Mouse (Mus musculus) hematopoietic stem cell, adult 5-6 weeks (primary cell): ENCODE results near the gene Sorcs1. TPM values are rescaled to one million over a fixed set of nuclear protein-coding genes. Genes with fewer than 3 reads are reported as not detected.

Experiments
- ATAC-seq, 2 experiments: fragments of 125-278 bp in 1 of 2; replicated peaks in 1 of 2; 2 replicates each; pipeline ENCODE4 v1.8.0; 2016 to 2017; ENCODE audit warnings: inconsistent platforms in 2 of 2, mild to moderate bottlenecking in 2 of 2, moderate number of reproducible peaks in 2 of 2, low read depth in 1 of 2, moderate TSS enrichment in 1 of 2; ENCODE audit not compliant: low FRiP score in 2 of 2, poor library complexity in 2 of 2, severe bottlenecking in 2 of 2, insufficient read depth in 1 of 2, low TSS enrichment in 1 of 2
- total RNA-seq: library from RNA; stranded (forward); fragments of 172-1452, 232-1000 nt; gene quantifications from 2 replicates; pipeline ENCODE4 v1.2.3, GENCODE M21; 2017

Sorcs1 gene
- total RNA-seq: not detected in 2 replicates

DNA sequence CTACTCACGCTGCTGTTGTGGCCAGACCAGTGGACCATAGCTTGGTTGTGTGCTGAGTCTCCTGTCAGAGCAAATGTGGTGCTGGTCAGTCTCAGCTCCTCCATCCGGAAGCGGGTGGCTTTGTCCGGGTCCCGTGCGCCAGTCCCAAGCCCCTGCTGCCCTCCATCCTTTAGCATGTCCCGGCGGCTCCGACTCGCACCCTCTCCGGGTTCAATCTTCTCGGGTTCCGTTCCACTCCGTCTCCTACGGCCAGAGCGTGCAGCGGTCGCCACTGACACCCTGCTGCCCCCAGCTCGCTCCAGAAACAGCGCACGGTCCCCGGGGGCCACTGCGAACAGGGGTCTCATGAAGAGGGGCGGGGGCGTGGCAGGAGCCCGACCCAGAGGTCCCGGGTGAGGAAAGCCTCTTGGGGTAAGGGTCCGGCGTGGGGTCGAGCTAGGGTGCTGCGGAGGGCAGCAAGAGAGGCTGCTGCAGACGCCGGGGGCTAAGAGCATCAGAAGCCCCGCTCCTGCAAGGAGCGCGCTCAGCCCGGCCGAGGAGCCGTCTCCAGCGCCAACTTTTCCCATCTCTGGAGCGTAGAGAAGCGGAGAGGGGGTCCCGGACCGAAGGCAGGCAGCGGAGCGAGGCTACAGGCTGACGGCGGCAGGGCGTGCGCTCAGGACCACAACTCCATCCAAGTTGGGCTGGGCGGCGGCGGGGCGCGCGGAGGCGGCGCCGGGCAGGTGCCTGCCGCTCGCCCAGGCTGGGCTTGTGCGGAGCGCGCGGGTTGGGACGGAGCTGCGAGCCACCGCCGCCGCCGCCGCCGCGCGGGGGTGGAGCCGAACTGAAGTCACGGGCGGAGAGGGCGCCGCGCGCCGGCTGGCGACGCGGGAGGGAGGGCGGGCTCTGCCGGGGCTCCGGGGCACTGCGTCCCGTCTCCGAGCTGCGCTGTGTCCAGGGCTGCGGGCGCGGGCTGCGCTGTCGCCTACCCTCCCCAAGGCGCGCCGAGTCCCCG lies at the start of gene Sorcs1:
Gene Sorcs1 (minus strand): TSS at position 744 of the 994 bp plus-strand sequence.
- ATAC-seq: peak; percentile 49 to 54

GRCm38 (mm10) chr19:50683277-50683676 lies 4.8 kb upstream of the Sorcs1 start:
- ATAC-seq: no peak

DNA sequence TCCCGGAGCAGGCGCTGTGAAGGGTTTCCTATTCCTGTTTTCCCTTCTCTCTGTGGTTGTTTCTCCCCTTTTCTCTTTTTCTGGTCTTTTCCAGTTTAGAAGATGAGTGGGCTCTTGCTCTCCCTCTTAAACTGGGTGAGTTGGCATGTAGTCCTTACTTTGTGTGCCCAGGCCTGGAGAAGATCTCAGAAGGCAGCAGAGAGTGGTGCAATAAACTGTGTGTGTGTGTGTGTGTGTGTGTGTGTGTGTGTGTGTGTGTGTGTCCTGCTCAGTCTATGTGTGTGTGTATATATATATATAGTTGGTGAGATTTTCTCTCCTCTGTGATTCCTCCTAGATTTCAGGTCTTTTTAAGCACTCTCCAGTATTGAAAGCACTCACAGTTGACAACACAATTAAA lies 500 bp upstream of the Sorcs1 start:
- no peak for ATAC-seq

DNA sequence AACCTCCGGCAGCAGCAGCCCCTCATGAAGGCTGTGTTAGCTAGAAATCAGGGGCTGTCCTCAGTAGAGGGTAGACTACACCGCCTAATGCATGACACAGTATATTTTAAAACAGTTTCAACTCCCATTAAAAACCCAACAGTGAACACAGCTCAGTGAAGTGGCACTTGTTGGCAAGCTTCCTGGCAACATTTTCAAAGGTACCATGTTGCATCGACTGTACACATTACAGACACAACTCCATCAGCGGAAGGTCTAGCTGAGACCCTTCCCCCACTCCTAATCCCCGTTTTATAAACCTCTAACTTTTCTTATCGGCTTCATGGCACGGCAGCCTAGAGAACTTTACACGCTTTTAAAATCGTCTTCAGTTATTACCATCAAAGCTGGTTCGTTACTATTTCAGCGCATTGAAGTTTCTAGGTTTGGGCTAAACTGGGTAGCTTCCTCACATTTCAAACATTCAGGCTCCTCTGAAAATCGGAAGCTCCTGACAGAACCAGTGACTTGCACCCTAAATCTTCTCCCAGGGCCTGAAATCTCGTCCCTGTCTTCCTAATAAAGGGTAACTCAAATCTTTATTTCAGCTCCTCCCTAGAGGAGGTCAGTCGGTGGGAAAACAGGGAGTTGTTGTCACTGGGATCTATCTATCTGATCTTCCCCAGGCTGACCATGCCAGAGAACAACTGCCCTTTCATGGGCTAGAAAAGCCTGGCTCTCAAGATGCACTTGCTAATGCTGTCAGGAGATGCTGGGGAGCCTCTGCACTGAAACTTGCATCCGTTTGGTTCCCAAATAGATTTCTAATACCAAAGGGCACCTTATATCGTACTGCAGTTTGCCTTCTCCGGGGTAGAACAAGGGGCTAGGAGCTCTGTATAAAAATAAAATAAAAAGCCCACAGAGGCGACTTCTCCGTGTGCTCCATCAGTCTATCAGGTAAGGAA lies 1.6 kb downstream of the Sorcs1 start:
- no peak for ATAC-seq

DNA sequence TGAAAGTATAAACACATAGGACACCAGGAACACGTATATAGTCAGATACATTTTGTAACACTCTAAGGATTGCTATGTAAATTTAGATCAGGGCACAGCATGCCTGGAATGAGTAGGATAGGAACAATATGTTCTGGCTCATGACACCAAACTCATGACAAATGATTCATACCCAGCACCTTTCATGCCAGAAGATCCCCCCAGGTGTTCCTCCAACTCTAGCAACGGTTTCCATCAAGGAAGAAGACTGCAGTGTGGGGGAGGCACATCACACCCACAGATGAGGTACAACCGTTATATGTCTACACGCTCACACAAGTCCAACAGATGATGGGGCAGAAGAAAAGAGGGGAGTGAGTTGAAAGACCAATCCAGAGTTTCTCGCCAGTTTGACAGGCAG lies 3.5 kb downstream of the Sorcs1 start:
- no peak for ATAC-seq

GRCm38 (mm10) chr19:50667516-50667915 lies 10.9 kb downstream of the Sorcs1 start:
- ATAC-seq: no peak

GRCm38 (mm10) chr19:50664311-50664710 lies 14.1 kb downstream of the Sorcs1 start:
- no peak for ATAC-seq

DNA sequence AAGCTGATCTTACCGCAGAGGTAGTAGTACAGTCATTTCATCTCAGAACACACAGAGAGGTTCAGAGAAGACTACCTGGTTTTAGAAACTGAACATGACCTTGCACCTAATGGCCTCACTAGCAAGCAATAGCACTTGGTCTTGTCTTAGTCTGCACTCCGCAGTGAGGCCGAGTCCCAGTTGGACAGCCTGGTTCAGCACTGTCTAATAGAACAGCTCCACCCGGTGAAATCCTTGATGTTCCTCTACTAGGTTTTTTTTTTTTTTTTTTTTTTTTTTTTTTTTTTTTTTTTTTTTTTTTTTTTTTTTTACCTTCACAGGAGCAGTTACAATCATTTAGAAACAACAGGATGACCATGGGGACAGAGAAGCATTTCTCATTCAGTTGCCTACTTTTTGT lies 19.3 kb downstream of the Sorcs1 start:
- no peak for ATAC-seq

GRCm38 (mm10) chr19:50652750-50653149 lies 25.7 kb downstream of the Sorcs1 start:
- peak; percentile 76 to 90 for ATAC-seq

DNA sequence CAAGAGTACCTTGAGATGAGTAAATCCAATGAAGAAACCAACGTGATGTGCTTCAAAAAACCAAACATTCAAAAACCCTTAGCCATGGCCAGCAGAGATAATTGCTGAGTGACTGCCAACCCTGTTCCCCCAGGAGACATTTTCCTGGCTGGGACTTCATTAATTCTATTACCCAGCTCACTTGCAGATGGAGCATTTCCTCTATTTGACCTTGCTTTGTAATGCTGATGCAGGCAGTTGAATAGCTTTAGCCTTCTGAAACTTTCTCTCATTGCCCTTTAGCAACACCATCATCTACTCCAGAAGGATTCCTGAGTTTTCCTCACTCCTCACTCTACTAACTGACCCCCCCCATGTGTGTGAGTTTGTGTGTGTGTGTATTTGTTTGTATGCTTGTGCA lies 34.6 kb downstream of the Sorcs1 start:
- ATAC-seq: no peak

- ATAC-seq: no peak
These were observed 36.3 kb downstream of the Sorcs1 start for GRCm38 (mm10) chr19:50642121-50642520.

- no peak for ATAC-seq
These were observed 38.0 kb downstream of the Sorcs1 start for GRCm38 (mm10) chr19:50640251-50641032.

DNA sequence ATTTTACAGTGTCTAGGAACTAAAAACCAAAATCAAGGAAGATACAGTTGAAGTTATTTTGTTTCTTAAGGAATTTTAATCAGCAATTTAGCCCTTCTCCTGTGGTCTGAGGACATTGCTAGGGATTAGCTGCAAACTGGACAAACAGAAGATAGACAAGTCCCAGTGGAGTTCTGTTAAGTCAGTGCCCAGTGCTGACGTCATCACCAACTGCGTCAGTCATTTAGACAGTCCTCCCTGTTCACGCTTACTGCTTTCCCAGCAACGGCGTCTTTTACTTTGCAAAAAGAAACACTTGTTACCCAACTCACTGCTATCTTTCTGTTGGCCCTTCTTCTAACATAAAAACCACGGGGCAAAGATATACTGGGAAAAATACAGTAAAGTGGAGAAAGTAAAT lies 40.3 kb downstream of the Sorcs1 start:
- no peak for ATAC-seq

DNA sequence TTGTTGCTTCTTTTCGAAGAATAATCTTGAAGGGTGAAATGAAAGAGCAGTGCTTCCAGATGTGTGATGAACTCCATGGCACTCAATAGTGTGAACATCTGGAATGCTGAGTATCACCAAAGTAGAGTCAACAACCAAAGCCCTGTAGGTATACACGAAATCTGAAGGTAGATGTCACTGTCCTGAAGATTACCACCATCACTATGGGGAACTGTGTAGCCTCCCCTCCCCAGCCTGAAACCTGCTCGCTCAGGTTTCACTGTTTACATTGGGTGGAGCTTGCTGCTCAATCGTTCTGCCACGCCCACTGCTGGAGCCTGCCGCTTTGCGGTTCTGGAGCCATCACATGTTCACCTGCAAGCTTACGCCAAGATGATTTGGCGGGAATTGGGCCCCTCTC lies 64.4 kb downstream of the Sorcs1 start:
- ATAC-seq: no peak

DNA sequence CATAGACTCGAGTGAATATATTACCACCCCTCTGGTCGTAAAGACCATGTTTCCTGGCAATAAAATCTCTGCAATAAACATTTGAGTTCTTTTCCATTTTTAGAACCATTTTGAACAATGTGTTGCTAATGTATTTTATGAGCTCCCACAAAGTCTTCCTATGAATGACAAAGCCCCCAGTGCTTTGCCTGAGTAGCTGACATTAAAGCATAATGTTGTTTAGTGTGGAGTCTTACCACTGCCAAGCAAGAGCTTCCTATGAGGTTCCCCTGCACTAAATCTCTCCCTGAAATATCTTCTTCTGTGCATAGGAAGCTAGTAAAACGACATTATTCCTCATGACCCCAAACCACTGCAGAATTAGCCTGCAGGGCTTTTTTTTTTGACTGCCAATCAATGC lies 66.8 kb downstream of the Sorcs1 start:
- no peak for ATAC-seq

DNA sequence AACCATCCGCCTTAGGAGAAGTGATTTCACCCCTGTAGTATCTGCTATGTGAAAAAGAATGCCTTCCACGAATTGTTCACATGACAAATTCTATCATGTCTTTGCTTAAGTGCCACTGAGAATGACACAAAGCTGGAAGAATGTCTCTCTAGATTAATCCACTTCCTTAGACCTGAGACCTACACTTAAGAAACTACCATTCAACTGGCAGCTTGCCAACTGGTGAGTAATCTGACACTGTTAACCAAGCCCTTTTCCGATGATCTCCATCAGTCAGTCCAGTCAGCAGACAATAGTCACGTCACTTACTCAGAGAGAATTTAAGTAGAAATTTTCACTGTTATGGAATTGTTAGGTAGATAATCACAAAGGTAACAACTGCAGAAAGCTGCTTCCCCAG lies 74.6 kb downstream of the Sorcs1 start:
- no peak for ATAC-seq

DNA sequence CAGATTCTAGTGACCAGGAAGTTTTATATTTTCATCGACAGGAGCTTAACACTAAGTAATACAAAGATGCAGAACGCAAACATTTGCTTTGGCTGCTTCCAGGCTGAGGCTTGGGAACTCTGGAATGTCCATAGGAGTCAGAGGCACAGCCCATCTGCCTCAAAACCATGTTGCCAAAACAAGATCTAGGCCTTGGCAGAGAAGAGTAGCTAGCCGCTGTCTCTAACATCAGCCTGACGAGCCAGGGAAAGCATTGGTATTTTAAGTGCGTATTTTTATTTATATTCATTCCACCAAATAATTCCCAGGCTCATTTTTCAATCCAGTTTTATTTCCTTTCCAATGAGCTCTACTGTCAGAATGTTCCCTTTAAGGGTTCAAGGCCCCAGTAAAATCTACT lies 75.1 kb downstream of the Sorcs1 start:
- no peak for ATAC-seq
